Mouse (Mus musculus): ENCODE results near the gene Nsun4. TPM values are rescaled to one million over a fixed set of nuclear protein-coding genes. Genes with fewer than 3 reads are reported as not detected.

Gene Nsun4
- total and polyA plus RNA-seq, 3 experiments = 11.8 to 14.9 TPM; not detected in 1

- peak; percentile 63 for DNase-seq (ENCODE audit: low read depth, low spot score)
- H3K36me3 ChIP-seq (ENCODE audit: control insufficient read depth in 1 of 2, insufficient read depth in 2 of 2, low read length in 2 of 2) = peaks cover 8 to 21% of the 10 kb centered on the region in 2 experiments
- TF ChIP-seq CTCF (IDR thresholded peaks at IDR 0.05 in 2 of 3, conservative IDR thresholded peaks at IDR 0.05 in 1 of 3; ENCODE audit: control insufficient read depth in 1 of 3, insufficient read depth in 1 of 3, low read depth in 2 of 3, low read length in 3 of 3, poor library complexity in 1 of 3, severe bottlenecking in 1 of 3) (peak in 1 of 3 experiments; percentile 7; a peak in 1 of 6 replicates), MAZ (IDR thresholded peaks at IDR 0.05; ENCODE audit: low read depth, low read length) (0 out of 2 replicates have a peak, but pooled peaks have one; percentile 76), MXI1 (IDR thresholded peaks at IDR 0.05; ENCODE audit: low read depth, low read length) (peak; percentile 9; the same call in 1 of the 2 replicates), HCFC1 (IDR thresholded peaks at IDR 0.05; ENCODE audit: low read depth, low read length) (no peak), MAX (IDR thresholded peaks at IDR 0.05; ENCODE audit: low read length) (0 out of 2 replicates have a peak, but pooled peaks have one; percentile 34), MYB (IDR thresholded peaks at IDR 0.05; ENCODE audit: low read depth, low read length) (no peak), USF2 (IDR thresholded peaks at IDR 0.05; ENCODE audit: borderline replicate concordance in 1 of 2, insufficient read depth in 1 of 2, low read depth in 1 of 2, low read length in 2 of 2) (no peak), UBTF (IDR thresholded peaks at IDR 0.05; ENCODE audit: borderline replicate concordance, insufficient read depth, low read depth, low read length) (peak; percentile 82; the same call in 1 of the 2 replicates)
- peak overlapping the region; percentile 99 for H3K9ac ChIP-seq (ENCODE audit: control insufficient read depth, low read depth, low read length, poor library complexity, severe bottlenecking)
- no peaks in the 10 kb centered on the region for H3K9me3 ChIP-seq (replicated peaks; ENCODE audit: insufficient read depth, low read length)
- no peaks in the 10 kb centered on the region for H3K27me3 ChIP-seq (ENCODE audit: control insufficient read depth in 1 of 2, insufficient read depth in 2 of 2, low read length in 2 of 2)
- H3K79me2 ChIP-seq (ENCODE audit: control insufficient read depth, insufficient read depth, low read length, poor library complexity) = peaks cover 63% of the 10 kb centered on the region
- H3K4me1 ChIP-seq (ENCODE audit: control insufficient read depth in 1 of 2, insufficient read depth in 2 of 2, low read length in 2 of 2) = peaks cover 13 to 18% of the 10 kb centered on the region in 2 experiments
- peak overlapping the region; percentile 86 for H3K27ac ChIP-seq (ENCODE audit: control insufficient read depth, low read depth, low read length)
- peak overlapping the region; percentile 92 to 98 for H3K4me3 ChIP-seq (ENCODE audit: control insufficient read depth in 1 of 2, insufficient read depth in 1 of 2, low read depth in 2 of 2, low read length in 2 of 2)
Measured at GRCm38 (mm10) chr4:116075631-116076368, 22.1 kb upstream of the Nsun4 start.

GRCm38 (mm10) chr4:116074861-116075620, 21.4 kb upstream of the Nsun4 start, which contains the start of the genes Uqcrh and Lrrc41:
Gene Uqcrh, minus strand, starts transcription at chr4:116075071.
Gene Lrrc41, plus strand, starts transcription at chr4:116075269.
- Histone ChIP-seq H3K4me1 (ENCODE audit: control insufficient read depth in 1 of 2, insufficient read depth in 2 of 2, low read length in 2 of 2) (peaks cover 14 to 22% of the 10 kb centered on the region in 2 experiments), H3K9me3 (replicated peaks; ENCODE audit: insufficient read depth, low read length) (no peaks in the 10 kb centered on the region)
- DNase-seq (ENCODE audit: low read depth, low spot score) = peak; percentile 98
- peak; percentile 72; the same call in 1 of the 2 replicates for TF ChIP-seq KAT2A (conservative IDR thresholded peaks at IDR 0.05; ENCODE audit: low read depth, low read length)
- no peak for TF ChIP-seq ZKSCAN1 (IDR thresholded peaks at IDR 0.05; ENCODE audit: low read depth, low read length)
- TF ChIP-seq MYB (IDR thresholded peaks at IDR 0.05; ENCODE audit: low read depth, low read length) = no peak
- no peak for TF ChIP-seq CHD2 (IDR thresholded peaks at IDR 0.05; ENCODE audit: low read length)
- TF ChIP-seq EP300 (IDR thresholded peaks at IDR 0.05; ENCODE audit: low read depth in 1 of 2, low read length in 2 of 2) = no peak; a peak in 1 of 4 replicates
- TF ChIP-seq MAZ (IDR thresholded peaks at IDR 0.05; ENCODE audit: low read depth, low read length) = peak; percentile 96
- TF ChIP-seq POLR2A (IDR thresholded peaks at IDR 0.05; ENCODE audit: control insufficient read depth in 1 of 2, insufficient read depth in 1 of 2, low read depth in 1 of 2, low read length in 2 of 2, poor library complexity in 1 of 2) = peak; percentile 94 to 95
- no peak for TF ChIP-seq JUND (IDR thresholded peaks at IDR 0.05; ENCODE audit: low read depth, low read length)
- TF ChIP-seq GATA1 (IDR thresholded peaks at IDR 0.05; ENCODE audit: low read depth, low read length) = 0 out of 2 replicates have a peak, but pooled peaks have one; percentile 9
- TF ChIP-seq MEF2A (IDR thresholded peaks at IDR 0.05; ENCODE audit: extremely low read depth, insufficient replicate concordance, low read depth, low read length, poor library complexity, severe bottlenecking) = no peak
- peak; percentile 100 for TF ChIP-seq CHD1 (IDR thresholded peaks at IDR 0.05; ENCODE audit: low read depth, low read length)
- TF ChIP-seq MYC (IDR thresholded peaks at IDR 0.05; ENCODE audit: low read depth, low read length) = no peak
- 0 out of 2 replicates have a peak, but pooled peaks have one; percentile 22 for TF ChIP-seq ETS1 (IDR thresholded peaks at IDR 0.05; ENCODE audit: low read depth, low read length)
- TF ChIP-seq RCOR1 (IDR thresholded peaks at IDR 0.05; ENCODE audit: low read depth, low read length) = no peak; the same call in 1 of the 2 replicates
- no peak for TF ChIP-seq ZC3H11A (IDR thresholded peaks at IDR 0.05; ENCODE audit: low read depth, low read length)
- TF ChIP-seq NELFE (IDR thresholded peaks at IDR 0.05; ENCODE audit: low read depth, low read length) = peak; percentile 86
- TF ChIP-seq HCFC1 (IDR thresholded peaks at IDR 0.05; ENCODE audit: low read depth, low read length) = peak; percentile 93
- peak; percentile 48; the same call in 1 of the 2 replicates for TF ChIP-seq POLR2AphosphoS2 (IDR thresholded peaks at IDR 0.05; ENCODE audit: low read length)
- TF ChIP-seq E2F4 (IDR thresholded peaks at IDR 0.05; ENCODE audit: borderline replicate concordance, low read depth, low read length) = no peak
- no peak for TF ChIP-seq ZNF384 (IDR thresholded peaks at IDR 0.05; ENCODE audit: low read depth, low read length)
- peak; percentile 52; the same call in 1 of the 2 replicates for TF ChIP-seq ELF1 (IDR thresholded peaks at IDR 0.05; ENCODE audit: low read depth, low read length)
- no peak for TF ChIP-seq GABPA (IDR thresholded peaks at IDR 0.05; ENCODE audit: low read depth, low read length)

More at GRCm38 (mm10) chr4:116074861-116075620, 21.4 kb upstream of the Nsun4 start, which contains the start of the genes Uqcrh and Lrrc41:
- Histone ChIP-seq H3K79me2 (ENCODE audit: control insufficient read depth, insufficient read depth, low read length, poor library complexity) (peaks cover 68% of the 10 kb centered on the region), H3K27me3 (ENCODE audit: control insufficient read depth in 1 of 2, insufficient read depth in 2 of 2, low read length in 2 of 2) (no peaks in the 10 kb centered on the region), H3K9ac (ENCODE audit: control insufficient read depth, low read depth, low read length, poor library complexity, severe bottlenecking) (peak within 1 kb of the TSS; percentile 99), H3K36me3 (ENCODE audit: control insufficient read depth in 1 of 2, insufficient read depth in 2 of 2, low read length in 2 of 2) (peaks cover 2 to 28% of the 10 kb centered on the region in 2 experiments; a peak in 3 of 4 replicates), H3K4me3 (ENCODE audit: control insufficient read depth in 1 of 2, insufficient read depth in 1 of 2, low read depth in 2 of 2, low read length in 2 of 2) (peak within 1 kb of the TSS; percentile 92 to 98), H3K27ac (ENCODE audit: control insufficient read depth, low read depth, low read length) (peak within 1 kb of the TSS; percentile 86)

Data from MEL (cell line).